Mouse (Mus musculus): Measurements from ENCODE around the gene Nckap5. TPM values are rescaled to one million over a fixed set of nuclear protein-coding genes. Genes with fewer than 3 reads are reported as not detected.

The Nckap5 gene
- polyA plus RNA-seq, 1 experiment from 2014 or later: 8.8 TPM

DNA sequence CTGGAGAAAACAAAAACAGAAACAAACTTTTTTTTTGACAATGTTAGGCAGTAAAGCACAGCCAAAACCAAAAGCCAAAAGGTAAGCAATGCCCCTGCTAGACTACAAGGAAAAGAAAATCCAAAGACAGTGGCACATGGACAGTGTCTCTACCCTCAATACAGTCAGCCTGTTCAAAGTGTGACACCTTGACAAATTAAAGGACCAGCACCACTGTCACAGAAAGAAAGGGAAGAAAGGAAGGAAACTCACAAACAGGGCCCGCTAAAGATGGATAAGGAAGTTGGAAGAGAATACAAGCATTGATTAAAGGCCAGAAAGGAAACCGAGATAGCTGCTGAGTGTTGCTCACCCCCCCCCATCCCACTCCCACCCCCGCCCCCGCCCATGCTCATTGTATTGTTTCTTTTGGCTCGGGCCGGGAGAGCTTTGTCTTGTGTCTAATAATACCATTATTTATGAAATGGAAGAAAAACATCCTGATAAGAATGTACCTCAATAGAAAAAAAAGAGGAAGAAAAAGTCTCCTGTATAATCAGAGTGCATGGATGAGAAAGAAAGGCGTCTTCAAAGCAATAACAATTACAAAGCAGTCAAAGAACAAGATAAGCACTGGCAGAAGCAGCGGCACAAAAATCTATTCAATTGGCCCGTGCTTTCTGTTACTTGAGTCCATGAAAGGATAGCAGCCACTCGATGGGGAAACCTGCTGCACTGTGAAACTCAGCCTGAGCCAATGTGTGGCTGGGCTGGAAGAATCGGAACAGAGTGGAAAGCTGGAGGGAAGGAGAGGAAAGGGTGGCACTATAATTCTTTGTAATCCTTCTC is 368.9 kb downstream of the Nckap5 start:
- Histone ChIP-seq H3K36me3 (no peaks in the 10 kb centered on the region), H3K27me3 (no peaks in the 10 kb centered on the region), H3K4me1 (replicated peaks) (peaks cover 10% of the 10 kb centered on the region; the same call in 1 of the 2 replicates), H3K9me3 (replicated peaks) (no peaks in the 10 kb centered on the region), H3K4me2 (peak overlapping the region; percentile 3), H3K9ac (no peak overlapping the region), H3K4me3 (no peak overlapping the region), H3K27ac (peak overlapping the region; percentile 39; the same call in 1 of the 2 replicates)
- 22% methylated on average over 11 of the region's 11 CpGs for WGBS
- peak; percentile 62 for ATAC-seq (replicated peaks; ENCODE audit: insufficient number of reproducible peaks, insufficient read depth, low FRiP score, low read depth)

DNA sequence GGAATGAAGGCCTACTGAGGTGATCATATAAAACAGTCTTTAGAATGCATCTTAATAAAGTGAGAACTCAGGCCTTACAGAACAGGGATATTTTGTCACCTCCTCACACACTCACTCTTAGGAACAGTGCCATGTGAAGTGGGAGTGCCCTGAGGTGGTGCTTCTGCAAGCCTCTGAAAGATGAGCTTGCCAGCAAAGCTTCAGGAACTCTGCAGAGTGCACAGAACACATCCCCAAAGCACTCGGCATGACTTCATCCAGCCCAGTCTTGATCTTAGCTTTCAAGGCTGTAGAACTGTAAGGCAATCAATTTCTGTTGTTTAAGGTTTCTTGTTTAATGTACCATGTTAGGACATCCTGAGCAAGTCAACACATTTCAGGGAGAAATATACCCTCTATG is 372.9 kb downstream of the Nckap5 start:
- 63% methylated on average over 1 of the region's 1 CpGs for WGBS
- Histone ChIP-seq H3K4me3 (no peak overlapping the region), H3K4me1 (replicated peaks) (peaks cover 8% of the 10 kb centered on the region; the same call in 1 of the 2 replicates), H3K9me3 (replicated peaks) (no peaks in the 10 kb centered on the region), H3K9ac (no peak overlapping the region), H3K4me2 (no peak overlapping the region), H3K27me3 (no peaks in the 10 kb centered on the region), H3K27ac (no peak overlapping the region), H3K36me3 (no peaks in the 10 kb centered on the region)
- ATAC-seq (replicated peaks; ENCODE audit: insufficient number of reproducible peaks, insufficient read depth, low FRiP score, low read depth): no peak

DNA sequence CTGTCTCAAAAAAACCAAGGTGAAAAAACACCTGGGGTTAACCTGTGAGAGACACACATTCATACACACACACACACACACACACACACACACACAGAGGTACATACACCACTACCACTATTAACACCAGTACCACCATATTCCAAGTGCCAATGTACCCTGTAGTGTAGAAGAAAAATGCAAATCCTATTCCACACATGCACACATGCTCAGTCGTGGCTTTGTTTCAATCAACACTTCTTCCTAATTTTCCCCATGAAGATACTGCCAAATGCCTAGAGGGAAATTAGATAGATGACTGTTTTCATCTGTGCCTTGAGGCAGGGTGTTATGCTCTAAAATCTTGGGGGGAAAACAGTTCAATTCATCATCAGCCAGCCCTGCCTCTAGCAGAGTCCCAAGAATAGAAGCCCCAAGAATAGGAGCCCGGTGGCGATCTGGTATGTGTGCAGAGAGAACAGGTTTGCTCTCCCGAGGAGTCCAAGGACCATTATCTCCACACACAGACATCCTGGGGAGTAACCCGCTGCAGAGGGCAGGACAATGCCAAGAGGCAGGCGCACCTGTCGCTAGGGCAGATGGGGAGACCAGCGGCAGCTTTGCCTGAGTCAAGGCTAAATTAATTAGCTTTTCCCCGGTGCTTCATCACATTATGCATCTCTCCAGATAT is 376.0 kb downstream of the Nckap5 start:
- H3K27ac ChIP-seq: no peak overlapping the region
- no peaks in the 10 kb centered on the region for H3K9me3 ChIP-seq (replicated peaks)
- no peak overlapping the region for H3K4me2 ChIP-seq
- 40% methylated on average over 9 of the region's 9 CpGs for WGBS
- ATAC-seq (replicated peaks; ENCODE audit: insufficient number of reproducible peaks, insufficient read depth, low FRiP score, low read depth): no peak
- no peaks in the 10 kb centered on the region for H3K36me3 ChIP-seq
- no peak overlapping the region for H3K4me3 ChIP-seq
- H3K4me1 ChIP-seq (replicated peaks): no peaks in the 10 kb centered on the region
- H3K9ac ChIP-seq: no peak overlapping the region
- no peaks in the 10 kb centered on the region for H3K27me3 ChIP-seq

DNA sequence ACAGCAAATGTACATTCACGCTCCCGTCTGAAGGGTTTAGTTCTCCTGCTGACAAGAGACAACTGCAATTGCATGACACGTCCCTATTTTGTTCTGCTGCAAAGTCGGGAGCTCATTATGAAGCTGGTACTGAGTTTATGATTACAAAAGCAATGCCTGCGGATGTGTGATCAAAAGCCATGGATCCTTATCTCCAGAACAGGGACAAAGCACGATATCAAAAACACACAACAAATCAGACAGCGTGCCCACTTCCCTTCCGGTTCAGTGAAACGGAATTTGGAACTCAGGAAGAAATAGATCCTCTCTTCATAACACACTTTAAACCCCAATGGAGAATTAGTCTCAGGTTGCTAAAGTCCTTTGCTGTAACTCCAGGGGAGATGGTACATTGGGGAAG is 379.1 kb downstream of the Nckap5 start:
- WGBS: 66% methylated on average over 9 of the region's 9 CpGs
- Histone ChIP-seq H3K9me3 (replicated peaks) (no peaks in the 10 kb centered on the region), H3K27ac (no peak overlapping the region), H3K4me3 (no peak overlapping the region), H3K4me2 (no peak overlapping the region), H3K36me3 (no peaks in the 10 kb centered on the region), H3K27me3 (no peaks in the 10 kb centered on the region), H3K4me1 (replicated peaks) (no peaks in the 10 kb centered on the region), H3K9ac (no peak overlapping the region)
- ATAC-seq (replicated peaks; ENCODE audit: insufficient number of reproducible peaks, insufficient read depth, low FRiP score, low read depth): no peak

DNA sequence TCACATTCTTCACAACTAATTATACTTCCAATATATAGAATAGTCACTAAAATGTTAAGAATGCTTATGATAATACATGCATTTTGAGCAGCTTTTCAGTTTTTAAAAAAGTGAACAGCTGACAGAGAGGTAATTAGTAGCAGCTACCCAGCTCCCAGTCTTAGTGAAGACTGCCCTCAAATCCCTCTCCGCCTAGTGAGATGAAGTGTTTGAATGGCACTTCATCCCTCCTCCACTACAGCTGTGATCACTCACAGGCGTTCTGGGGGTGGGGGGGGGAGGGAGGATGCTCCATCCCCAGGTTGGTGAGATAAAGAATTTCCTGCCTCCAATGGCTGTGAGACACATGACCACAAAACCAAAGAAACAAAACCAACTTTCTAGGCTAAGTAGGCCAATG is 381.2 kb downstream of the Nckap5 start:
- no peak overlapping the region for H3K4me3 ChIP-seq
- 41% methylated on average over 2 of the region's 2 CpGs for WGBS
- no peak for ATAC-seq (replicated peaks; ENCODE audit: insufficient number of reproducible peaks, insufficient read depth, low FRiP score, low read depth)

DNA sequence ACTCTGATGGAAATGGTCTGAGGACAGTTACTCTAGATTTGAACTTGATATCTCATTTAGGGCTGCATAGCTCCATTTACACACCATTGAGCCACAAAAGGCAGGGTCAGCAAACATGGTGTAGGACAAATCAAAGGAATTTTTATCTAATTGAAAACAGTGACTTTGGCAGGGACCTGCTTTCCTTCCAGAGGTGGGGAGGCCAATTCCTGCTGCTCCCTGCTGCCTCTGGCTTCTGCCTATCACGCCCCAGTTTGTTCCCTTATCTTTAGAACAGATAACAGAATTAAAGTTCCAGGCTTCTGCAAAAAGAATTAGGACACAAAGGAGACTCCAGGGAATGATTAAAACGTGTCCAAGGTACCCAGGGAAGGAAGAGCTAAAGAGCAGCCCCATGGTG is 386.7 kb downstream of the Nckap5 start:
- no peak overlapping the region for H3K4me2 ChIP-seq
- H3K9ac ChIP-seq: no peak overlapping the region
- no peak overlapping the region for H3K27ac ChIP-seq
- H3K36me3 ChIP-seq: no peaks in the 10 kb centered on the region
- 17% methylated on average over 2 of the region's 2 CpGs for WGBS
- ATAC-seq (replicated peaks; ENCODE audit: insufficient number of reproducible peaks, insufficient read depth, low FRiP score, low read depth): 0 out of 2 replicates have a peak, but pooled peaks have one; percentile 35
- H3K27me3 ChIP-seq: no peaks in the 10 kb centered on the region
- H3K4me1 ChIP-seq (replicated peaks): peaks cover 6% of the 10 kb centered on the region; the same call in 1 of the 2 replicates
- no peaks in the 10 kb centered on the region for H3K9me3 ChIP-seq (replicated peaks)
- no peak overlapping the region for H3K4me3 ChIP-seq

More for the DNA sequence above, 381.2 kb downstream of the Nckap5 start:
- H3K27me3 ChIP-seq: no peaks in the 10 kb centered on the region
- no peaks in the 10 kb centered on the region for H3K36me3 ChIP-seq
- no peaks in the 10 kb centered on the region for H3K4me1 ChIP-seq (replicated peaks)
- no peaks in the 10 kb centered on the region for H3K9me3 ChIP-seq (replicated peaks)
- H3K9ac ChIP-seq: no peak overlapping the region
- H3K27ac ChIP-seq: no peak overlapping the region
- no peak overlapping the region for H3K4me2 ChIP-seq

DNA sequence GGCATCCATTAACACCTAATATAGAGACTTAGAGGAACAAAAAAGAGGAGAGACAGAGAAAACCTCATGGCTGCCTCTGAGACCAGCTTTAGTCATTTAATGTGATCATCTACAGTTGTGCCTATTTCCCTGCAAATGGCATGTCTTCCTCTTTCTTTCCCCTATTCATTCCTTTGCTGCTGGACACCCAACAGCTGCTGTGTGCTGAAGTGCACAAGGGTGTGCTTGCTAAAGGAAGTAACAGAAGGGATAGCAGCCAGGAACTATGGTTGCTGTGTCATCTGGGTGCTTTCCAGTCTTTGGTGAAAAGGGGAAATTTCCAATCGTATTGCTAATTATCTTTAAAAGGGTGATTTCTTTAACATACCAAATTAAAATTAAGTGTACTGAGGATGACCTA is 387.9 kb downstream of the Nckap5 start:
- H3K4me1 ChIP-seq (replicated peaks): peaks cover 6% of the 10 kb centered on the region; the same call in 1 of the 2 replicates
- H3K36me3 ChIP-seq: no peaks in the 10 kb centered on the region
- no peaks in the 10 kb centered on the region for H3K27me3 ChIP-seq
- no peaks in the 10 kb centered on the region for H3K9me3 ChIP-seq (replicated peaks)
- ATAC-seq (replicated peaks; ENCODE audit: insufficient number of reproducible peaks, insufficient read depth, low FRiP score, low read depth): no peak
- H3K27ac ChIP-seq: no peak overlapping the region
- H3K4me3 ChIP-seq: no peak overlapping the region
- H3K4me2 ChIP-seq: no peak overlapping the region
- no peak overlapping the region for H3K9ac ChIP-seq
- WGBS: 71% methylated on average over 1 of the region's 1 CpGs

DNA sequence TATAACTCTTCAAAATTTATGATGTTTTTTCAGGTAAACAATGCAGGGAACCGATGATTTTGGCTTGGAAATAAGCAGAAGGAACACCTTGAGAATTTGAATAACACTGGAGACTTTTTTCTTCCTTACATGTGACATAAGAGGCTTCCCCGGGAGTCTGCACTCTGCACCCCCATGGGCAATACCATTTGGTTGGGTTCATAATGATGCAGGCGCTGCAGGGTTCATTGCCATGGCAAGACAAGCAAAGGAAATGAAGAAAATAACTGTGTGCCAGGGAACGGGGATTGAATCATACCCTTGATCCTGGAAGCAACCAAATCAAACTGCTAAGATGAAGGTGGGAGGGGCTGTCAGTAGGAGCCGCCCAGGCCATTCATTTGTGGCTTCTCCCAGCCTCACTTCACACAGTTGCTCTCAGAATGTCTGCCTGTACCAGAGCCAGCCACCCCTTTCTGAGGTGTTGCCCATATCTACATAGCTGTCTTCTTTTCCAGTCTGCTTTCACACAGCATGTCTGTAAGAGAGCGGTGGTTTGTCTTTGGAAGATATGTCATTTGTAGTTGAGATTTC is 392.5 kb downstream of the Nckap5 start:
- Histone ChIP-seq H3K36me3 (no peaks in the 10 kb centered on the region), H3K27ac (no peak overlapping the region), H3K9ac (no peak overlapping the region), H3K27me3 (no peaks in the 10 kb centered on the region), H3K4me3 (no peak overlapping the region), H3K4me1 (replicated peaks) (0 out of 2 replicates have a peak, but pooled peaks cover 3% of the 10 kb centered on the region), H3K4me2 (no peak overlapping the region), H3K9me3 (replicated peaks) (no peaks in the 10 kb centered on the region)
- no peak for ATAC-seq (replicated peaks; ENCODE audit: insufficient number of reproducible peaks, insufficient read depth, low FRiP score, low read depth)
- 68% methylated on average over 6 of the region's 6 CpGs for WGBS

DNA sequence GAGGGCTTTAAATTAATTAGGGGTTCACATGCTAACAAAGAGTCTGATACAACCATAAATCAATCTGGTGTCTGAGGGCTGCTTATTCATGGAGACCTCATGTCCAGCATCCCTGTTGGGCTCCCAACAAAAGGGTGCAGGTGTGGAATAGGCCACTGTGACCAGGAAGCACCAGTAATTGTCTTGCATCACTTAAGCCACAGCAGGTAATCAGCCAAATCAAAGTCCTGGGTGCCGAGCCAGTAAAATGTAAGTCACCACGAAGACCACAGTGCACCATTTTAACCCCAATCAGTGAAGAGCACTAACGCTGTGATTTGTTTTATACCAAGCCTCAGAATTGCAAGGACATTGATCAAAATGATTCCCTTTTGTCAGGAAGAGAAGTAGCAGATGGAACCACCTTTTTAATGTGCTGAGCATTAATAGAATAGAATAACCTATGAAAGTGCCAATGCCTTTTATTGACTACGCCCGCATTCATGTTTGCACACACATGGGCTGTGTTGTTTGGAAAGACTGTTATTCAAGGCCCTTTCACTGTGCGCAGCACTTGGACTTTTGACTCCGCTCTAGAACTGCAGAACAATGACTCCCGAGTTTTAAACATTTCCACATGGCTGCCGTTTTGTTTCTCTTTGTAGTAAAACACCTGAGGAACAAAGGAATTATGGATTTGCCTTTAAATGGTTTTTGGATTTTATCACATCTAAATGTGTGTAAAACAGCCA is 393.5 kb downstream of the Nckap5 start:
- H3K27ac ChIP-seq: no peak overlapping the region
- 84% methylated on average over 9 of the region's 9 CpGs for WGBS
- no peaks in the 10 kb centered on the region for H3K27me3 ChIP-seq
- H3K9me3 ChIP-seq (replicated peaks): no peaks in the 10 kb centered on the region
- no peak for ATAC-seq (replicated peaks; ENCODE audit: insufficient number of reproducible peaks, insufficient read depth, low FRiP score, low read depth)
- H3K36me3 ChIP-seq: no peaks in the 10 kb centered on the region
- H3K4me1 ChIP-seq (replicated peaks): 0 out of 2 replicates have a peak, but pooled peaks cover under 1% of the 10 kb centered on the region
- H3K4me2 ChIP-seq: no peak overlapping the region
- no peak overlapping the region for H3K9ac ChIP-seq
- H3K4me3 ChIP-seq: no peak overlapping the region

DNA sequence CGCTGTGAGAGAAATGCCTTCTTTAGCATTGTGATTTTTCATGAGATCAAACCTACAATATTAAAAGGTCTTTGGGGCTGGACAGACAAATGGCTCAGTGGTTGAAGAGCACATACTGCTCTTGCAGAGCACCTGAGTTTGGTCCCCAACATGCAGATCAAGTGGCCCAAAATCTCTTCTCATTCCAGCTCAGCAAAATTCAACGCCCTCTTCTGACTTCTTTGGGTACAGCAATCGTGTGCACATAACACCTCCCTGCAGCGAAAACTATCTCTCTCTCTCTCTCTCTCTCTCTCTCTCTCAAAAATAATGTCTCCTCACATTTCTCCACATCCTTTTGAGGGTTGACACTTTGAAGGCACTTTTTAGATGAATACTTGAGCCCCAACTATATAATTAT is 398.3 kb downstream of the Nckap5 start:
- WGBS: 83% methylated on average over 4 of the region's 4 CpGs
- no peaks in the 10 kb centered on the region for H3K27me3 ChIP-seq
- no peaks in the 10 kb centered on the region for H3K4me1 ChIP-seq (replicated peaks)
- H3K4me2 ChIP-seq: no peak overlapping the region
- H3K36me3 ChIP-seq: no peaks in the 10 kb centered on the region
- no peak overlapping the region for H3K4me3 ChIP-seq
- no peak overlapping the region for H3K9ac ChIP-seq
- no peaks in the 10 kb centered on the region for H3K9me3 ChIP-seq (replicated peaks)
- ATAC-seq (replicated peaks; ENCODE audit: insufficient number of reproducible peaks, insufficient read depth, low FRiP score, low read depth): no peak
- H3K27ac ChIP-seq: no peak overlapping the region

DNA sequence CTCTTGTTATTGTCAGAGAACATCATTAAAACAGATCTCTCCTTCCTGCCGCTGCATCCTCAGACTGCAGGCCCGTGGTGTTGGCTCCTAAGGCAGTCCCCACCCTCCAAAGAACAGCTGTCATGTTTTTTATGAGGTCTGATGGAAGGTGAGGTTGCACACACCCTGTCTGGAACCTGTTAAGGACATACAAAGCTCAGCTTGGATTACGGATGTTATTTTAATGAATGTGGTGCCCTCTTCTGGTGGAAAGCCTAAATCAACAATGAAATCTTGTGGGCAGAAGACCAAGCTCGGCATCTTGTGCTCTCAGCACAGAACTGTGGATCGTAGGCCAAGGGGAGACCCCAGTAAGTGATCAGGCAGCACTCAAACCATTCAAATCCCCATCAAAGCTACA is 399.0 kb downstream of the Nckap5 start:
- Histone ChIP-seq H3K27ac (no peak overlapping the region), H3K4me1 (replicated peaks) (no peaks in the 10 kb centered on the region), H3K36me3 (no peaks in the 10 kb centered on the region), H3K4me2 (no peak overlapping the region), H3K27me3 (no peaks in the 10 kb centered on the region), H3K4me3 (no peak overlapping the region), H3K9me3 (replicated peaks) (no peaks in the 10 kb centered on the region), H3K9ac (no peak overlapping the region)
- no peak for ATAC-seq (replicated peaks; ENCODE audit: insufficient number of reproducible peaks, insufficient read depth, low FRiP score, low read depth)
- 32% methylated on average over 5 of the region's 5 CpGs for WGBS

All from heart, embryonic 15.5 days (tissue).